ENCODE assay signal across 9 mouse cellular contexts in genomic region chr9:56949767-56950166, GRCm38 (mm10). TPM values are rescaled to one million over a fixed set of nuclear protein-coding genes. Genes with fewer than 3 reads are reported as not detected.
A peak's percentile ranks its signal among the peaks of the same experiment; 100 is the strongest.
DNase-seq lines count a peak whose midpoint lies in the region; ATAC-seq and TF ChIP-seq lines count a peak whose summit lies in the region.
"Had no signal": no experiment of that assay in that cellular context is flagged by ENCODE, and none has a peak within 500 bp of the region (broad histone marks: within the 10 kb centered on the region; RNA-seq: fewer than 3 reads in every experiment).

No protein-coding gene starts in this region.

- intact Hi-C loops in left cerebral cortex, postnatal 10 days (cut with DNase I) = loop anchor here (5.0 to 10.0 kb wide), 2 partner anchors 45 to 183 kb away; partner anchors contain the start of genes Man2c1 and Ptpn9

- 34% methylated on average over 13 of the region's 13 CpGs for WGBS in forebrain, embryonic 10.5 days
- WGBS in large intestine, adult 2 months = 4% methylated on average over 13 of the region's 13 CpGs
- WGBS in neural tube, embryonic 12.5 days = 30% methylated on average over 13 of the region's 13 CpGs

- ATAC-seq in neural tube, embryonic 12.5 days (ENCODE audit: low FRiP score, low read depth) = no peak

- peak overlapping the region; percentile 71 for H3K4me3 ChIP-seq in forebrain, embryonic 10.5 days
- H3K4me3 ChIP-seq in neural tube, embryonic 12.5 days = peak overlapping the region; percentile 31
- no peak overlapping the region; the same call in 1 of the 2 replicates for H3K4me3 ChIP-seq in layer of hippocampus, adult 2 months

- peaks cover 16% of the 10 kb centered on the region for H3K4me1 ChIP-seq in forebrain, embryonic 10.5 days
- peaks cover 10% of the 10 kb centered on the region for H3K4me1 ChIP-seq in neural tube, embryonic 12.5 days

- no peak for TF ChIP-seq CTCF in layer of hippocampus, adult 2 months (conservative IDR thresholded peaks at IDR 0.05)

- DNase-seq in adrenal gland, postnatal 14 days = peak; percentile 13
- no peak for DNase-seq in adrenal gland, postnatal 36 days
- peak; percentile 14 for DNase-seq in B cell, adult 2 months
- DNase-seq in forebrain, embryonic 10.5 days (ENCODE audit: extremely low spot score, low spot score) = peak; percentile 19
- peak; percentile 54 for DNase-seq in large intestine, adult 2 months (ENCODE audit: low read depth, low spot score)
- no peak for DNase-seq in left cerebral cortex, postnatal 10 days (ENCODE audit: extremely low spot score in 1 of 2, low spot score in 2 of 2)
- no peak for DNase-seq in layer of hippocampus, adult 2 months (ENCODE audit: low spot score in 2 of 2)

- H3K27me3 ChIP-seq in forebrain, embryonic 10.5 days (ENCODE audit: poor library complexity, severe bottlenecking) = no peaks in the 10 kb centered on the region
- no peaks in the 10 kb centered on the region for H3K27me3 ChIP-seq in neural tube, embryonic 12.5 days (replicated peaks)
- H3K27me3 ChIP-seq: Patski had no signal

- no peaks in the 10 kb centered on the region for H3K36me3 ChIP-seq in forebrain, embryonic 10.5 days (replicated peaks)
- no peaks in the 10 kb centered on the region for H3K36me3 ChIP-seq in neural tube, embryonic 12.5 days

- H3K9me3 ChIP-seq in forebrain, embryonic 10.5 days = no peaks in the 10 kb centered on the region
- H3K9me3 ChIP-seq in neural tube, embryonic 12.5 days = no peaks in the 10 kb centered on the region

- H3K4me2 ChIP-seq in neural tube, embryonic 12.5 days (replicated peaks) = peak overlapping the region; percentile 78

- 0 out of 2 replicates have a peak overlapping the region, but pooled peaks have one; percentile 52 for H3K9ac ChIP-seq in neural tube, embryonic 12.5 days

- peak overlapping the region; percentile 92 for H3K27ac ChIP-seq in forebrain, embryonic 10.5 days
- no peak overlapping the region for H3K27ac ChIP-seq in neural tube, embryonic 12.5 days
- H3K27ac ChIP-seq in layer of hippocampus, adult 2 months = no peak overlapping the region

RNA-seq across cellular contexts. Expression of gene Snupn, which starts 0.9 kb away (rescaled TPM):
- 12.5 and 13.3 TPM in 2 replicates for total RNA-seq in adrenal gland, postnatal 14 days (2021)
- total RNA-seq in adrenal gland, postnatal 36 days (2021) = 10 to 100 TPM; 11.7 to 12.4 TPM
- polyA plus RNA-seq in forebrain, embryonic 10.5 days (2016; fragmentation: Nextera tagmentation; extraction: Ambion mirVana) = 28.9 and 29.3 TPM in 2 replicates
- polyA plus RNA-seq in large intestine, adult 2 months (2012; rRNA removed) = 3.2 and 3.9 TPM in 2 replicates
- 28.2 and 28.7 TPM in 2 replicates for polyA plus RNA-seq in neural tube, embryonic 12.5 days (2016; fragmentation: Nextera tagmentation; extraction: Ambion mirVana)
- total RNA-seq in left cerebral cortex, postnatal 10 days (2021) = 10 to 100 TPM; 16.3 to 17.3 TPM
- total RNA-seq in layer of hippocampus, adult 2 months (2021) = 10 to 100 TPM; 15.2 to 19.1 TPM

RNA-seq across cellular contexts. Expression of gene Imp3, which starts 12.5 kb away (rescaled TPM):
- 76.4 and 88.5 TPM in 2 replicates for total RNA-seq in adrenal gland, postnatal 14 days (2021)
- total RNA-seq in adrenal gland, postnatal 36 days (2021) = 100 to 1,000 TPM in 1 of 2 experiments, 10 to 100 TPM in 1; 89.4 to 106 TPM
- polyA plus RNA-seq in forebrain, embryonic 10.5 days (2016; fragmentation: Nextera tagmentation; extraction: Ambion mirVana) = 62.6 and 72.1 TPM in 2 replicates
- 117 and 124 TPM in 2 replicates for polyA plus RNA-seq in large intestine, adult 2 months (2012; rRNA removed)
- polyA plus RNA-seq in neural tube, embryonic 12.5 days (2016; fragmentation: Nextera tagmentation; extraction: Ambion mirVana) = 67.8 and 71.7 TPM in 2 replicates
- total RNA-seq in left cerebral cortex, postnatal 10 days (2021) = 10 to 100 TPM; 49.0 to 55.8 TPM
- 10 to 100 TPM; 54.9 to 56.8 TPM for total RNA-seq in layer of hippocampus, adult 2 months (2021)

RNA-seq across cellular contexts. Expression of gene Snx33, which starts 21.6 kb away (rescaled TPM):
- 17.9 and 22.6 TPM in 2 replicates for total RNA-seq in adrenal gland, postnatal 14 days (2021)
- 10 to 100 TPM; 24.2 to 27.9 TPM for total RNA-seq in adrenal gland, postnatal 36 days (2021)
- 8.6 and 9.9 TPM in 2 replicates for polyA plus RNA-seq in forebrain, embryonic 10.5 days (2016; fragmentation: Nextera tagmentation; extraction: Ambion mirVana)
- polyA plus RNA-seq in large intestine, adult 2 months (2012; rRNA removed) = 4.7 TPM in 2 replicates
- 5.6 and 6.5 TPM in 2 replicates for polyA plus RNA-seq in neural tube, embryonic 12.5 days (2016; fragmentation: Nextera tagmentation; extraction: Ambion mirVana)
- total RNA-seq in left cerebral cortex, postnatal 10 days (2021) = 1 to 10 TPM; 3.4 to 4.1 TPM
- total RNA-seq in layer of hippocampus, adult 2 months (2021) = 1 to 10 TPM; 7.2 to 8.9 TPM

RNA-seq across cellular contexts. Expression of gene Ptpn9, which starts 45.0 kb away (rescaled TPM):
- total RNA-seq in adrenal gland, postnatal 14 days (2021) = 39.2 and 43.4 TPM in 2 replicates
- 10 to 100 TPM; 47.7 to 53.8 TPM for total RNA-seq in adrenal gland, postnatal 36 days (2021)
- 17.7 and 20.2 TPM in 2 replicates for polyA plus RNA-seq in forebrain, embryonic 10.5 days (2016; fragmentation: Nextera tagmentation; extraction: Ambion mirVana)
- polyA plus RNA-seq in large intestine, adult 2 months (2012; rRNA removed) = 12.0 and 14.2 TPM in 2 replicates
- polyA plus RNA-seq in neural tube, embryonic 12.5 days (2016; fragmentation: Nextera tagmentation; extraction: Ambion mirVana) = 31.7 and 35.9 TPM in 2 replicates
- 10 to 100 TPM; 27.1 to 28.5 TPM for total RNA-seq in left cerebral cortex, postnatal 10 days (2021)
- 10 to 100 TPM; 27.4 to 30.6 TPM for total RNA-seq in layer of hippocampus, adult 2 months (2021)

Comparison
In these comparisons a context has a peak if more than half of its experiments do, and no peak if none do; other contexts are left out.
1. DNase-seq: peak in adrenal gland, postnatal 14 days (single experiment), B cell, adult 2 months (2 of 2), forebrain, embryonic 10.5 days (single experiment) and large intestine, adult 2 months (single experiment); none in adrenal gland, postnatal 36 days (0 of 2), left cerebral cortex, postnatal 10 days (0 of 2) and layer of hippocampus, adult 2 months (0 of 2).